Mouse (Mus musculus): ENCODE data around the gene Psmd8.
A peak's percentile ranks its signal among the peaks of the same experiment; 100 is the strongest.
"Not testable (repeated sequence)": the region's sequence is repeated elsewhere in the genome, so short reads cannot be mapped to it uniquely, and the experiment has no call there.

The Psmd8 gene

DNA sequence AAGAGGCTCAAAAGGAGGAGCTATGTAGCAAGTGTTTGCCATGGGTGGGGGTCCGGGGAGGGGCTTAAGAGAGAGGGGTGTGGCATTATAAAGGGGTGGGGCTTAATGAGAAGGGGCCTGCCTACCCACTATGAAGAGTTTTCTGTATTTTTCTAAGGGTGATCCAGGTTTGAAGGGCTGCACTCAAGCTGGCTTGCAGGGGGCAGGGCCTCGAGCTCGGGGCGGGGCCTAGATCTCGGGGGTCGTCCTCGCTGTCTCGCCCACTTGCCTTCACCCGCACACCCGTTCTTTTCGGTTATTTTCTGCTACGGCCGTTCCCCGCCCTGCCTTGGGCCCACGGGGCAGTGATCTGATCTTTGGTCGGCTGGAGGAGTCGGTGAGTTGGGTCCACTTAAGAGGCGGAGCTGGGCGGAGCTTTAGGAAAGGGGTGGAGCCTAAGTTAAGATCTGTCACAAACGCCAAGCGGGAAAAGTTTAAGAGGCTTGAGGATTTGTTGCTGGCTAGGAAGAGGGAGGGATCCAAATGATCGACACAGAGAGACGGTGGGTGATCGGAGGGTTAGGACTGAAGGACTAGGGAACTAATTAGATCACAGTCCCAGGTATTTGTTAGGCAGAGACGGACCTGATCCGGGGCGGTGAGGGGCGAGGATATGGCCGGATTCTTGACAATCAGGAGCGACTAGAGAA is 10.3 kb downstream of the Psmd8 start, which contains the start of the genes Ggn and Spred3:
Ggn (plus strand) TSS at position 145 of the 689 bp plus-strand sequence.
Spred3 (minus strand) TSS at position 346 of the 689 bp plus-strand sequence.
- DNase-seq (ENCODE audit: low spot score in 2 of 2), result peak; percentile 55 to 62

DNA sequence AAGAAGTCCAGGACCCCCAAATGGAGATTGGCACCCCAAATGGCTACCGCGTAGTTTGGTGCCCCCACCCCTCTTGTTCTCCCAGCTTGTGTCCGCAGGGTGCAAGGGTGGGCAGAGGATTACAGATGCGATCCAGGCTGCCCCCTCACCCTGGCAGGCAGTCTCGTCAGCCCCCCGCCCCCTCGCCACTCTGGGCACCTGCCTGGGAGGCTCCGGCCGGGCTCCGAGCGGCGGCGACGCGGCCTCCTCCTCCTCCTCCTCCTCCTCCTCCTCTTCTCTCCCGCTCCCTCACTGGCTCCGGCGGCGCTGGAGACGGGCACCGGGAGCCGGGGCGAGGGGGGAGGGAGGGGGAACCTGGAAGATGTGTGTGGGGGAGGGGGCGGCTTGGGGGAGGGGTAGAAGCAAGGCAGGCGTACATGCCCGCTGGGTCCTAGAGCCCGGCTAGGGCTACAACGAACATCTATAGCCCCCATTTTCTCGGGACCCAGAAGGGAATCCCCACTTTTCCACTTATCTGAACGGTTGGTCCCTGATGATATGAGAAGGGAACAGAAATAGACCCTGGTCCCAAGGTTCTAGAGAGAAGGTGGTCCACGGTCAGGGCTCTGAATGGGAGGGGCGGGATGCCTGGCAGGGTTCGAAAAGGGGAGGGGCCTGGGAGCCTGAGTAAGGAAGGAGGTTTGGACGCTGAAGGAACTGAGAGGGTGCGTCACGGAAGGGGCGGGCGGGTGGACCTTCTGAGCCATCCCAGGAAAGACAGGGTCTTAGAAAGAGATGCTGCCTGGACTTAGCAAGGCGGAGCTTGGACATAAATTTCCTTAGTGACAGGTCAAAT is 11.1 kb downstream of the Psmd8 start:
- DNase-seq (ENCODE audit: low spot score in 2 of 2), result peak; percentile 81 to 82

DNA sequence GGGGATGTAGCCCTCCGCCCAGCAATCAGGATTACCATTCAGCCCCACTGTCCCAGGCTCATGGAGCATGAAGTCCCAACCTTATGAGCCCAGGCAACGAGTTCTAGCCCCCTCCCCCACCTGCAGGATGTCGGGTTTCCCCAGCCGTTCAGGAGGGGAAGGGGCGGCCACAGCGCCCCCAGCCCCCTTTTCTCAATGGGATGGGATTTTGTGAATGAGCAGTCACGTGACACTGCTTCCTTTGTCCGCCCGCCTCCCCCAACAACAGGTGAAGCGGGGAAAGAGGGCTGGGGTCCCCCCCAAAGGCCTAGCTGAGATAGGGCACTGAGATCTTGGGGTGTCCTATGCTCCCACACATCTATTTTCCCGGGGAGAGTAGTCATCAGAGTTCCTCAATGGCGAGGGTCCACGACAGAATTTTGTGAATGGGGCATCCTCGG is 11.7 kb downstream of the Psmd8 start:
- DNase-seq (ENCODE audit: low spot score in 2 of 2), result peak in 1 of 2 experiments; percentile 44

DNA sequence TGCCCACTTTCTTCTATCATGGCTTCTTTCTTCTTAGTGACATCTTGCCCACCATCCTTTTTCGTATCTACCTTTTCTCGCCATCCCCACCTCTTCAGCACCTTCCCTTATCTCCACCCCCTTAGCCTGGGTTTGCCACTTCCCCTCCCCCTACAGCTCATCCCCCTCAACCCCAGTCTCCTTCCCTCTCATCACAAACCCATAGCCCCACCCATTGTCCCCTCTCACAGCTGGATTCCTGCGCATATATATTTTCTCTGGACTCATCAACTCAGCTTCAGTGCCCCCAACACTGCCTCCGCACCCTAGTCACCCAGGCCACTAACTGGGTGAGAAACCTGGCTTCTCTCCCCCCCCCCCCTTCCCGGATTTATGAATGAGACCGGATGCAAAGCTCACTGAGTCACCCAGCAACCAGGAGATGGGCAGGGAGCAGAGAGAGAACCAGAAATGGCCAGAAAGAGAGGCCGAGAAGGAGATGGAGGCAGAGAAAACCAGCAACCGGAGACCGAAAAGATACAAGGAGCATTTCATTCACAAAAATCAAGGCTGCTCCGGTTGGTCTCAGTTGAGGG is 12.3 kb downstream of the Psmd8 start:
- DNase-seq (ENCODE audit: low spot score in 2 of 2), result no peak

DNA sequence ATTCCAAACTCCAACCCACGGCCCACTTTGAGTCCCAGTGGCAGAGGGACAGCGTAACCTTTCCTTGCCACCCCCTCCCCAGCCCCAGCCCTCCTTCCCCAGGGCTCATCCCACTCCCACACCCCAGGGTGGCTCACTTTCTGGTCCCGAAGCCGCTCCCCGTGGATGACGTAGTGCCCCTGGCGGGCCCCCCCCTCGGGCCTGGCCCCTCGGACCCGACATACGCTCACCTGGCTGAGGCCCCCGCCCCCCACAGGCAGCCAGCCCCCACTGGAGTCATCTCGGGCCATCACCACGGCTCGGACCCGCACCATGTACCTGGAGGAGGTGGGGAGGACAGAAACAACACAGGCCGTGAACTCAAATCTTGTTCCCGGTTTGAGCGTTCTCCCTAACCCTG is 12.8 kb downstream of the Psmd8 start:
- no peak for DNase-seq (ENCODE audit: low spot score in 2 of 2)

DNA sequence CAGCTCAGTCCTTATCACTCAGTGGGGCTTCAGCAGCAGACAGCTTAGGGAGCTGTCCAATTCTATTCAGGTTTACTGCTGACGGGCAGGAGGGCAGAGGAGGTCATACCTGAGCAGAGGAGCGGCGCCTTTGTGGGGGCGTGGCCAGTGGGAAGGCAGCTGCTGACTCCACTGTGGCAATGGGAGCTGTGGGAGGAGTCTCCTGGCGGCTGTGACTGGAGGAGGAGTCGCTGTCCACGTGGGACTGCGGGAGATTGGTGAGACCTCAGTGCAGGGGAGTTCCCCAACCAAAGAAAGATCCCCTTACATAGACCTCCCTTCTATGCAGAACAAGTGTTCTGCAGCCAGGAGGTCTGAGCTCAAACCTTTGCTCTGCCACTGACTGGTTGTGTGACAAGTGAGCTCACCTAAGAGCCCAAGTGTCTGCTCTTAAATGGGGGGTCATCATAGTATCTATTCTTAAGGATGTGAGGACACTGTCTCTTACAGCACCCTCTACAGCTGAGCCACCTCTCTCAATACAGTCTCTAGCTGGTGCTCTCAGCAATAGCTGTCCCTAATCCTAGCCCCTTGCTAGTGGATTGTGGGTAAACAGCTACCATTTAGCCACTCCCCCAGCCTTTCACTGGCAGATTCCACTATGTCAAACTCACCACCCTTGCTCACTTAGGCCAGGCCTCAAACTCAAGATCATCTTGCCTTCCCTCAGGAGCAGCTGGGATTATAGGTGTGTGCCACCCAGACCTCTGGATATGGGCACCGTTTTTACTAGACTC is 17.6 kb downstream of the Psmd8 start:
- DNase-seq (ENCODE audit: low spot score in 2 of 2), result no peak

DNA sequence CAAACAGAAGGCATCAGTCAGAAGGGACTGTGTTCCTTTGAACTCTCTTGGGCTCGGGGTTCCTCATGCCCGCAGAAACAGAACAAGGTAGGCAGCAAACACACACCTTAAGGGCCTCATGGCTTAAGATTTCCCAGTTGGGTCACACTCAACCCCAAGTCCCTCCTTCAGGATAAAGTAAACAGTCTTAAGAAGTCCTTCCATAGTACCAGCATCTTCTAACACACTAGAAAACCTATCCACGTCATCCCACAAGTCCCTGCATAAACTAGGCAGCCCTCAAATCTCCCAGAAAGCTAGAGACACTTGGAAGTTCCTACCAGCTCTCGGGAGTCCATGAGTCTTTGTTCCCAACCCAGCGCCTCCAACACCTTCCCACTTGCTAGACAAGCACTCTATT is 18.2 kb downstream of the Psmd8 start:
- no peak for DNase-seq (ENCODE audit: low spot score in 2 of 2)

DNA sequence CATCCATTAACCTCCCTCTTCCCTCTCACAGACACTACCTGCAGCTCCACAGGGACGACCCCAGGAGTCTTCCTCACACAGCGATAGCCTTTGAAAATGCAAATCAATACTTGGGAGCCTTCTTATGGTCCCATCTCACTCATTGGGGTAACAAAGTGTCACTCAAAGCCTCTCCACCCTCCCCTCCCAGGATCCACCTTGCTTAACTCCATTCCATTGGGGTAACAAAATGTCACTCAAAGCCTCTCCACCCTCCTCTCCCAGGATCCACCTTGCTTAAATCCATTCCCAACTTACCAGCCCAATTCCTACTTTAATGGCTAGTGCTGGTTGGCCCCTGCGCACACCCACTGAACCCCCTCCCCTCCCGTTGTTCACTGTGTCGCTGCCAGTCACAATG is 22.2 kb downstream of the Psmd8 start:
- no peak for DNase-seq (ENCODE audit: low spot score in 2 of 2)

DNA sequence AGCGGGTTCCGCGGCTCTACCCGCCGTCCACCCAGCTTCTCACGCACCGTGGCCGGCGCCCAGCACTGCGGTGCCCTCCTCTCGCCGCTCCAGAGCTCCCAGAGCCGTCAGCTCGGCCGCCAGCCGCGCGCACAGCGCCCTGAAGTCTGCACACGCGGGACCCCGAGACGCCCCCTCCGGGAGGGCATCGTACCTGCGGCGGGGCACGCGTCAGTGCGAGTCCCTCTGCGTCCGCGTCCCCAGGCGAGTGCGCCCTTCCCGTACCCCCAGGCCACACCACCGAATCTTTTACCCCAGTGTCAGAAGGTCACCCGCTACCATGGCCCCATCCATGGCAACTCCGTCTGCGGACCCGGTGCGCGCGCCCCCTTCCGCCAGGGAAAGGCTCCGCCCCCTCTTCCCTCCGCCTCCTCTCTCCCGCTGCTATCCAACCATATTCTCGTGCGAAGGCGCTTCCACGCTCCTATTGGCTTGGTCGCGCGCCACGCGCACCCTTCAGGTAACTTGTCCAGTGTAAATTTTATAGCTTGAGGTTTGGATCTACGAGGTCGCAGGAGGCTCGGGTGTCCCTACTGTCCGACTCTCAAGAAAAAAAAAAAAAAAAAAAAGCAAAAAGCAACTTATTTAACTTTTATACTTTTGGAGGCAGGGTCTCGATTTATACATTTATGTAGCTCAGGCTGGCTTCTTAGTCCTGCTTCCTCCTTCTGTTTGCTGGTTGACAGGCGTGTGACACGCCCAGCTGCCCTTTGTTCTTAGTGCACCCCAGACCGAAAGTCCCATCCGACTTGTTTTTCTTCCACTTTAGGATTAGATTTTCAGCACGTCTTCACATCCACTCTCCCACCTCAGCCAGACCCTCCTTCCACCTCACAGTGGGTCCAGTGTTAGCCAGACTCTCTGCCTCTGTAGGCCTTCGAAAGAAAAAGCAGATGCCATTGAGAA is 24.4 kb downstream of the Psmd8 start, which contains the start of gene Fam98c:
Fam98c (minus strand) TSS at position 397 of the 945 bp plus-strand sequence.
- DNase-seq (ENCODE audit: low spot score in 2 of 2), result peak; percentile 78 to 80

DNA sequence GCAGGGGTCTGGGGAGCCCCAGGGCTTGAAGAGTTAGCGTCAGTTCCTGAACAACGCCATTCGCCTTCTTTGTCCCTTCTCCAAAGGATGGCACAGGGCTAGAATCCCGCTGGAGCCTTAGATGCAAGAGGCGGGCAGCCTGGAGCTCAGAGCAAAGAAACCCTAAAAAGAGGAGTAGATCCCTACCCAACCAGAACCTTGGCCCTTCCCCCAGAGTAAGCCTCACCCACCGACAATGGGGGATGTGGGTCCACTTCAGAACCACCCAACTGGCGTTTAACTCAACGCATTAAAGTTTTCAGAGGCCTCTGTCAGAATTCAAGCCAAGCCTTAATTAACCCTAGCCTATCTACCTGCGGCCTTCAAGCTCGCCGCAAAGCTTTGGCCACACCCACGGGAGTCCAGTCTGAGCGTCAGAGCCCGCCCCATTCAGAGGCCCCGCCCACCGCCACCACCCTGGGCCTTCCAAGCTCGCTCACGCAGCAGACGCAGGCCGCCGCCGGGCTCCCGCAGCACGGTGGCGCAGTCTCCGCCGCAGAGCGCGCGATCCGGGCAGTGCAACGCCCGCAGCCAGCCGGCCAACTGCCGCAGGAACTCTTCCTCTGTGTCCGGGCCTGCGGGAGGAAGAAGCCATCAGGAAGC is 25.2 kb downstream of the Psmd8 start:
- peak; percentile 77 to 88 for DNase-seq (ENCODE audit: low spot score in 2 of 2)

DNA sequence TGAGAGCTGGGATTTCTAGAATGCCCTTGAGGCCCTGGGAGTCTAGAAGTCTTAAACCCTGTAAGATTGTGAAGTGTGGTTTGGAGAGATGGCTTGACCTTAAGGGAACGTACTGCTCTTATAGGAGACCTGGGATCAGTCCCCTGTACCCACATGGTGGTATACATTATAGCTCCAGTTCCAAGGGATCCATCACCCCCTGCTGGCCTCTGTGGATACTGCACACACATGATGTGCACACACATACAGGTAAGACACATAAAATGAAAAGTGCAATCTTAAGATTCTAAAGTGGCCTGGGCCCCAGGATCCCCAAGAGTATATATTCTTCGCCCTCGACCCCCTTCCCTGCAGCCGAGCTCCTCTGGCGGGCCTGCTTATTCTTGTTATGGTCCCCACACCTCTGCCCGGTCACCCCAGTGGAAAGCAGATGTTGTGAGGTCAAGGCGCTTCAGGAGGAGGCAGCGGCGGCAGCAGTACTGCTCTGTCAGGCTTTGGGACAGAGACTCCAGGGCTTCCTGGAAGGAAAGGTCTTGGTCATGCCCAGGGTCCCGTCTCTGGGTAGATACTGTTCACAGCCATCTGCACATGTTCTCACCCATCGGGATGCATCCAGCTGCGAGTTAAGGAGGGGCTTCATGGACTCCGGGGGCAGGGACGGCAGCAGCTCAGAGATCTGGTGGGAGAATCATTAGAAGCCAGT is 26.3 kb downstream of the Psmd8 start:
- no peak for DNase-seq (ENCODE audit: low spot score in 2 of 2)

DNA sequence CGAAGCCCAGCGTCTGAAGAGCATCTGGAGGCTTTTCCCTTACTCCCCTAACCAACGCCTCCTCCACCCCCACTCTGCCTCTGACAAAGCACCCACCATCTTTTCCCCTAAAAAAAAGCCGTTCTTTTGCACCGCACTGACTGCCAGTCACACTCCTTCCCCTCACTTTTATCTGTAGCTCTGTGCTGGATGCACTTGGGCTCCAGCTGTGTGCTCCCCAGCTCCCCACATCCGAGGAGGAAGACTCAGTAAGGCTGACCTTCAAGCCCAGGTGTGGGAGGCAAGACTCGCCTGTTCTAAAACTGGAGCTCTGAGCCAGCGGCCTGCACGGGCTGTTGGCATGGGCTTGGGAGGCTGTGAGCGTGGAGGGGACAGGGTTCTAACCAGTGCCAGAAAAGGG is 29.0 kb downstream of the Psmd8 start:
- DNase-seq (ENCODE audit: low spot score in 2 of 2), result no peak

DNA sequence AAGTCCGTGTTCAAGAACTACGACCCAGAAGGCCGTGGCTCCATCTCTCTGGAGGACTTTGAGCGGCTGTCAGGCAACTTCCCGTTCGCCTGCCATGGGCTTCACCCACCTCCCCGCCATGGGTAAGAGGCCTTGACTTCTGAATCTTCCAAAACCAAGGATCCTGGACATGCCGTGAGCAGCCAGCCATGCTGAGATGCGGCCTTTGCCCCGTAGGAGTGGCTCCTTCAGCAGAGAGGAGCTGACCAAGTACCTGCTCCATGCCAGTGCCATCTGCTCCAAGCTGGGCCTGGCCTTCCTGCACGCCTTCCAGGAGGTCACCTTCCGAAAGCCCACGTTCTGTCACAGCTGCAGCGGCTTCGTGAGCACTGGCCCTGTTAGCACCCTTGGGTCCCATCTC is 31.7 kb downstream of the Psmd8 start:
- DNase-seq (ENCODE audit: low spot score in 2 of 2), result no peak

DNA sequence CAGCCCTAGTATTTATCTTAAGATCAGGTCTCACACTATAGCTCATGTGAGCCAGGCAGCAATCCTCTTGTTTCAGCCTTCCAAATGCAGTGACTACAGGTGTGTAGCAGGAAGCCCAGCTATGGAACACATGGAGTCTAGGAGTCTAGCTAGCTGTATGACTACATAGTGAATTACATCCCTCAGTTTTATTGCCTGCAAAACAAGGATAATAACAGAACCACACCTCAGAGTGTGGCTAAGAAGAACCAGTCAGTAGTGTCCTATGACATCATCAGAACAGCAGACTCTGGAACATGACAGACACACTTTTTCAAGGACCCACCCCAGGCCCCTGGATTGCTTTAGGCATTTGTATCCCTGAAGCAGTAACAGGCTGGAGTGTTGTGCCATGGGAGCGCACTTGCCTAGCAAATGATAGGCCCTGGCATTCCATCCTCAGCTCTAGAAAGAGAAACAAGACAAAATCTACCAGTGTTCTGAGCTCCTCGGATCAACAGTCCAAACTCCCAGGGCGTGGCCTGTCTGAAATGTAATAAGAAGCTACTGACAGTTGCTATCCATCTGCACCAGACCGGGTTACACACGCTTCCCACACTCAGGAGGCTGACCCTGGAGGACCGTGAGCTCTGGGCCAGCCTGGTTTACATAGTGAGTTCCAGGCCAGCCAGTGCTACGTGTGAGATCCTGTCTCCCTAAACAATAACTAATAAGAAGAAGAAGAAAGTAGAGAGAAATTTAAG is 33.7 kb downstream of the Psmd8 start:
- DNase-seq (ENCODE audit: low spot score in 2 of 2), result no peak

DNA sequence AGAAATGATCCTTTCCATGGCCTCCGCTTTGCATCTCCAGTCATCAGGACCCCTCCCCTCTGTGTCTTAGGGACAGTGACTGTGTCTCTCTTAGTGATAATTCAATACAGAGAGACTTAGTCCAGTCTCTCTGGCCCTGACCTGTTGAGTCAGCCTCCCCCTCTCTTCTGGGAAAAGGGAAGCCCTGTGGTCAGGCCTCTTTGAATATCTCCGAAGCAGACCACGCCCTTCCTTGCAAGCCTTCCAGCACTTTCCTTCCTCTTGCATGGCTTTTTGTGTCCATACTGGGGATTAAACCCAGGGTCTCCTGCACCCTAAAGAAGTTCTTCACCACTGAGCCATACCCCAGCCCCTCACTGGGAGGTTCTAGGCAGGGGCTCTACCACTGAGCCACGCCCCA is 36.5 kb downstream of the Psmd8 start:
- no peak for DNase-seq (ENCODE audit: low spot score in 2 of 2)

DNA sequence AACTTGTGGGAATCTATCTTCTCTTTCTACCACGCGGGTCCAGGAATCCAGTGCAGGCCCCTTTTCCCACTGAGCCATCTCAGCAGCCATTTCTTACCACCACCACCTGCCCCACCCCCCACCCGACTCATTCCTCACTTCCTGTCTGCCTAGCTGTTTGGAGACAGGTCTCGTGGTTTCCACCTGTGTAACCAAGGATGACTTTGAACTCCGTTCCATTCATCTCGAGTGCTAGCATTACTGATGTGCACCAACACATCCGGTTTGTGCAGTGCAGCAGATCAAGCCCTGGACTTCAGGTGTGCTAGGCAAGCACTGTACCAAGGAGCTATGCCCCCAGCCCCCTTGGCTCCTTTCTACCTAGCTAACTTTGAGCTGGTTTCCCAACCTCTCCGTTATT is 39.1 kb downstream of the Psmd8 start:
- DNase-seq (ENCODE audit: low spot score in 2 of 2), result no peak

DNA sequence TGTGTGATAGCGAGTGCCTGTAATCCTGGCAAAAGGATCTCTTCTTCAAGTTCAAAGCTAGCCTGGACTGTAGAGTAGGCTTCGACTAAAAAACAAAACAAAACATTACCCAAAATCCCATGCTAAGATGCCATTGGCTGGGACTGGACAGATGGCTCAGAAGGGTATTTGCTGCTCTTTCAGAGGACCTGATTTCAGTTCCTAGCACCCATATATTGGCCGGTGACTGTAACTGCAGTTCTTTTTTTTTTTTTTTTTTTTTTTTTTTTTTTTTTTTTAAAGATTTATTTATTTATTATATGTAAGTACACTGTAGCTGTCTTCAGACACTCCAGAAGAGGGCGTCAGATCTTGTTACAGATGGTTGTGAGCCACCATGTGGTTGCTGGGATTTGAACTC is 41.3 kb downstream of the Psmd8 start:
- not testable (repeated sequence) for DNase-seq (ENCODE audit: low spot score in 2 of 2)

DNA sequence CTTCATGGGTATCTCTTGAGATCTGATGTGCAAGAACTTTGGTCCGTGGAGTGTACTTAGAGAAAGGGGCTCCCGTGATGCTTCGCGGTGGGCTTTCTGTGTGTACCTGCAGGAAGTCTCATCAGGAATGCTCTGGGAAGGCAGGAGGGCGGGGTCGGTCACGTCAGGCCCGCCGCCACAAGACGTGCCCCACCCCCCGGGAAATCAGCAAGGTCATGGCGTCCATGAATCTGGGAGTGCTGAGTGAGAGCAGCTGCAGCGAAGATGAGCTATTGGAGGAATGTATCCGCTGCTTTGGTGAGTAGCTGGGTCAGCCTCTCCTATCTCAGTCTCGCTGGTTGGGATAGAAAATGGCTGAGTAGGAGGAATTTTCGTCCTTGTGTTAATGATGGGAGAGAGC is 43.1 kb downstream of the Psmd8 start:
- DNase-seq (ENCODE audit: low spot score in 2 of 2), result no peak
